Mouse (Mus musculus): Measurements from ENCODE around the gene Fam83e. TPM values are rescaled to one million over a fixed set of nuclear protein-coding genes. Genes with fewer than 3 reads are reported as not detected.
A peak's percentile ranks its signal among the peaks of the same experiment; 100 is the strongest.

Fam83e gene
- polyA plus RNA-seq, 1 experiment from 2014 or later: 2.2 TPM

DNA sequence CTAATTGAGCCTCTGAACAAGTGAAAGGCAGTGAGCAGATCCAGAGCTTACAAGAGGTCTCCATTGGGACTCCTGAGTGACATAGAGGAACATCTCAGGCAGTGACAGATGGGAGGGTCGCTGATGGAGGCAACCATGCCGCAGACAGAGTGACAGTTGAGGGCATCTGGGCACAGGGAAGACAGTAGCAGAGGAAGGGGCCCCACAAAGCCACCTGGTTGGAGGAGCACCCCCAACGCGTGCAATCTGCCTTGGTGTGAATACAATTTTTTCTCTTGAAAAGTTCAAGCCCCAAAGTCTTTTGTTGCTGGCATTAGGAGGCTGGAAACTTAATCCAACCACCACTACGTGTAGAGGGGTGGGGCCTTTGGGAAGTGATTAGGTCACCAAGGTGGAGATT is 39.1 kb downstream of the Fam83e start:
- peaks cover 40% of the 10 kb centered on the region for H3K27me3 ChIP-seq (replicated peaks; ENCODE audit: low read depth, poor library complexity, severe bottlenecking)
- 71% methylated on average over 5 of the region's 5 CpGs for WGBS
- H3K27ac ChIP-seq (replicated peaks): no peak overlapping the region
- no peak overlapping the region for H3K4me3 ChIP-seq
- H3K9me3 ChIP-seq: no peaks in the 10 kb centered on the region
- H3K36me3 ChIP-seq (replicated peaks): no peaks in the 10 kb centered on the region
- DNase-seq (ENCODE audit: low spot score): no peak
- peaks cover 11% of the 10 kb centered on the region for H3K4me1 ChIP-seq

- no peak for DNase-seq (ENCODE audit: low spot score)
- H3K4me1 ChIP-seq: peaks cover 11% of the 10 kb centered on the region
- H3K36me3 ChIP-seq (replicated peaks): no peaks in the 10 kb centered on the region
- peaks cover 2% of the 10 kb centered on the region for H3K27me3 ChIP-seq (replicated peaks; ENCODE audit: low read depth, poor library complexity, severe bottlenecking)
- no peak overlapping the region for H3K4me3 ChIP-seq
- 61% methylated on average over 8 of the region's 8 CpGs for WGBS
- no peak overlapping the region for H3K27ac ChIP-seq (replicated peaks)
- H3K9me3 ChIP-seq: no peaks in the 10 kb centered on the region
Observed at GRCm38 (mm10) chr7:45765995-45766394, 45.0 kb downstream of the Fam83e start.

- no peaks in the 10 kb centered on the region for H3K9me3 ChIP-seq
- DNase-seq (ENCODE audit: low spot score): peak; percentile 57
- peaks cover 11% of the 10 kb centered on the region for H3K4me1 ChIP-seq
- no peaks in the 10 kb centered on the region for H3K27me3 ChIP-seq (replicated peaks; ENCODE audit: low read depth, poor library complexity, severe bottlenecking)
- 44% methylated on average over 8 of the region's 8 CpGs for WGBS
- no peak overlapping the region for H3K27ac ChIP-seq (replicated peaks)
- no peak overlapping the region for H3K4me3 ChIP-seq
- no peaks in the 10 kb centered on the region for H3K36me3 ChIP-seq (replicated peaks)
Observed at GRCm38 (mm10) chr7:45766764-45767163, 45.8 kb downstream of the Fam83e start.

- no peak for DNase-seq (ENCODE audit: low spot score)
- peaks cover 11% of the 10 kb centered on the region for H3K4me1 ChIP-seq
- H3K4me3 ChIP-seq: no peak overlapping the region
- H3K36me3 ChIP-seq (replicated peaks): no peaks in the 10 kb centered on the region
- 93% methylated on average over 6 of the region's 6 CpGs for WGBS
- H3K9me3 ChIP-seq: no peaks in the 10 kb centered on the region
- no peak overlapping the region for H3K27ac ChIP-seq (replicated peaks)
- H3K27me3 ChIP-seq (replicated peaks; ENCODE audit: low read depth, poor library complexity, severe bottlenecking): no peaks in the 10 kb centered on the region
Observed at GRCm38 (mm10) chr7:45767500-45767899, 46.5 kb downstream of the Fam83e start.

DNA sequence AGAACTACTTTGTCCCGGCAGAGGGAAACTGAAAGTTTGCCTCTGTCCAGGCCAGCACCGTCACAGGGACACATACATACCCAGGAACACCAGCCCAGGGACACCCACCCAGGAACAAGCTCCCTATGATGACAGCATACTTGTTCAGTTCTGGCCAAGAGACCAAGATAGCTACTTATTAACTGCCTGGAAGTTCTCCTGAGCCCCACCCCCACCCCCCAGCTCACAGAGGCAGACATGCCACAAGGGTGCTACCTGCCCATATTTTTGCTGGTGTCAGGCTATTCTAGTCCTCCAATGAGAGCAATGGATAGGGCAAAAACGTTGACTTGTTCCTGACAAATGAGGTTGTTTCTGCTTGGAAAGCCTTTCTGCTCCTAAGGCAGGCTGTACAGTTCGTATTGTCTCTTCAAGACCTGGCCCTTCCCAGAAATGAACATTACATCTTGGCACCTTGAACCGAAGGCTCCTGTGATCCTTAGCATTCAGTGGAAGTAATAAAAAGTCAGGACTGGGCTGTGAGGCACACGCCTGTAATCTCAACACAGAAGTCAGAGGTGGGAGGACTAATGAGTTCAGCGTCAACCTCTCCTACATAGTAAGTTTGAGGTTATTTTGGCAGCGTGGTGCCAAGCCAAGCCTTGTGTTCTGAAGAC is 49.5 kb downstream of the Fam83e start:
- Histone ChIP-seq H3K4me3 (no peak overlapping the region), H3K27ac (replicated peaks) (no peak overlapping the region), H3K27me3 (replicated peaks; ENCODE audit: low read depth, poor library complexity, severe bottlenecking) (no peaks in the 10 kb centered on the region), H3K4me1 (peaks cover 9% of the 10 kb centered on the region), H3K9me3 (no peaks in the 10 kb centered on the region), H3K36me3 (replicated peaks) (no peaks in the 10 kb centered on the region)
- 72% methylated on average over 8 of the region's 8 CpGs for WGBS
- DNase-seq (ENCODE audit: low spot score): no peak

DNA sequence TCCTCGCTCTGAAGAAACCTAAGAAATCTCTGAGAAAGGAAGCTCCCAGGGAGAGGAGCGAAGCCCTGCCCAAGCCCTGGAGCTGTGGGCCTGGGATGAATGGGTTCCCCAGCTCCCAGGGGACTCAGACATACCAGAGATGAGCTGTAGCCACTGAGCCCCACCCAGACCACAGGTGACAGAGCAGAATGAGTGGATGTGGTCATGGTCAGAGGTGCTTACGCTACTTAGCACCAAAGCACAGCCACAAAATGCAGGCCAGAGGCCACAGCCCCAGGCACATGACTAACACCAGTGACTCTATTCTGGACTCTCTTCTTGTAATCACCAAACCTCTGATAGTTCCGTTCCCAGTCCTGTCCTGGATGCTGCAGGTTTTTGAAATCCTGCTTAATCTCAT is 50.1 kb downstream of the Fam83e start:
- Histone ChIP-seq H3K36me3 (replicated peaks) (no peaks in the 10 kb centered on the region), H3K9me3 (no peaks in the 10 kb centered on the region), H3K4me1 (peaks cover 4% of the 10 kb centered on the region), H3K27ac (replicated peaks) (no peak overlapping the region), H3K27me3 (replicated peaks; ENCODE audit: low read depth, poor library complexity, severe bottlenecking) (no peaks in the 10 kb centered on the region), H3K4me3 (no peak overlapping the region)
- no peak for DNase-seq (ENCODE audit: low spot score)
- WGBS: 67% methylated on average over 4 of the region's 4 CpGs

DNA sequence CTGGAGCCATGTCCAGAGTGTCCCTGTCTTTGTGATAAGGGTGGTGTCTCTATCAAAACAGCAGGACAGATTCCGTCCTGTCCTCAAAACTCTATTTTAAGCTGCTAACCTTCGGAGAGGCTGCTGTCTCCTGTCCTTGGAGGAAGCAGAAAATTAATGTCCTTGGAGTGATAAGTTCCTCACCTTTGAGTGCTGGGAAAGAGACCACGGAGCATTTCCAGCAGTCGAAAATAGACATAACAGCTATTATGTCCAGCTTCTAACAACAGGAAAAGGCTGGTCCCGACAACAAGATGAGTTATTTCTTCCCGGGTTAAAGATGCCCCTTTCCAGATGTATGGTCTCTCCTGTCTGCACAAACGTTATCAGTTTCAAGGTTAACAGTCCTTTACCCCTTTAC is 54.2 kb downstream of the Fam83e start:
- peaks cover 14% of the 10 kb centered on the region for H3K27me3 ChIP-seq (replicated peaks; ENCODE audit: low read depth, poor library complexity, severe bottlenecking)
- no peaks in the 10 kb centered on the region for H3K9me3 ChIP-seq
- no peak overlapping the region for H3K27ac ChIP-seq (replicated peaks)
- DNase-seq (ENCODE audit: low spot score): no peak
- H3K36me3 ChIP-seq (replicated peaks): no peaks in the 10 kb centered on the region
- no peak overlapping the region for H3K4me3 ChIP-seq
- H3K4me1 ChIP-seq: peaks cover 9% of the 10 kb centered on the region
- WGBS: 81% methylated on average over 7 of the region's 7 CpGs

Other genes with a start within 250 kb of the Fam83e start
- 0.93 and 1.4 TPM in 2 replicates for gene Tulp2, start 239.3 kb upstream of the Fam83e start, polyA plus RNA-seq (2016; fragmentation: Nextera tagmentation; extraction: Ambion mirVana)
- not detected in 2 replicates for gene Gm45808, start 234.4 kb upstream of the Fam83e start, polyA plus RNA-seq (2016; fragmentation: Nextera tagmentation; extraction: Ambion mirVana)
- 5.7 and 7.4 TPM in 2 replicates for gene Dhdh, start 232.4 kb upstream of the Fam83e start, polyA plus RNA-seq (2016; fragmentation: Nextera tagmentation; extraction: Ambion mirVana)
- 115 and 123 TPM in 2 replicates for gene Nucb1, start 210.8 kb upstream of the Fam83e start, polyA plus RNA-seq (2016; fragmentation: Nextera tagmentation; extraction: Ambion mirVana)
- gene Ppp1r15a, start 194.9 kb upstream of the Fam83e start, polyA plus RNA-seq (2016; fragmentation: Nextera tagmentation; extraction: Ambion mirVana): 18.6 and 21.6 TPM in 2 replicates
- gene Plekha4, start 194.9 kb upstream of the Fam83e start, polyA plus RNA-seq (2016; fragmentation: Nextera tagmentation; extraction: Ambion mirVana): 1.9 and 2.3 TPM in 2 replicates
- gene Hsd17b14, start 166.3 kb upstream of the Fam83e start, polyA plus RNA-seq (2016; fragmentation: Nextera tagmentation; extraction: Ambion mirVana): 0.87 and 0.92 TPM in 2 replicates
- gene Bcat2, start 151.1 kb upstream of the Fam83e start, polyA plus RNA-seq (2016; fragmentation: Nextera tagmentation; extraction: Ambion mirVana): 51.1 and 51.9 TPM in 2 replicates
- not detected in 2 replicates for gene Fgf21, start 105.7 kb upstream of the Fam83e start, polyA plus RNA-seq (2016; fragmentation: Nextera tagmentation; extraction: Ambion mirVana)
- 0.07 and 0.44 TPM in 2 replicates for gene Fut1, start 103.9 kb upstream of the Fam83e start, polyA plus RNA-seq (2016; fragmentation: Nextera tagmentation; extraction: Ambion mirVana)
- 0.07 and 0.10 TPM in 2 replicates for gene Izumo1, start 99.4 kb upstream of the Fam83e start, polyA plus RNA-seq (2016; fragmentation: Nextera tagmentation; extraction: Ambion mirVana)
- 6.5 and 6.8 TPM in 2 replicates for gene Rasip1, start 93.7 kb upstream of the Fam83e start, polyA plus RNA-seq (2016; fragmentation: Nextera tagmentation; extraction: Ambion mirVana)
- 1.3 and 3.1 TPM in 2 replicates for gene Mamstr, start 81.2 kb upstream of the Fam83e start, polyA plus RNA-seq (2016; fragmentation: Nextera tagmentation; extraction: Ambion mirVana)
- 0.07 and 0.16 TPM in 2 replicates for gene Fut2, start 54.8 kb upstream of the Fam83e start, polyA plus RNA-seq (2016; fragmentation: Nextera tagmentation; extraction: Ambion mirVana)
- 0.28 and 0.42 TPM in 2 replicates for gene Ntn5, start 37.2 kb upstream of the Fam83e start, polyA plus RNA-seq (2016; fragmentation: Nextera tagmentation; extraction: Ambion mirVana)
- gene Sec1, start 26.8 kb upstream of the Fam83e start, polyA plus RNA-seq (2016; fragmentation: Nextera tagmentation; extraction: Ambion mirVana): 0.55 and 0.64 TPM in 2 replicates
- gene Car11, start 21.4 kb upstream of the Fam83e start, polyA plus RNA-seq (2016; fragmentation: Nextera tagmentation; extraction: Ambion mirVana): 8.5 and 9.1 TPM in 2 replicates
- gene Dbp, start 16.1 kb upstream of the Fam83e start, polyA plus RNA-seq (2016; fragmentation: Nextera tagmentation; extraction: Ambion mirVana): 3.6 and 4.3 TPM in 2 replicates
- 1,168 and 1,206 TPM in 2 replicates for gene Rpl18, start 5.8 kb upstream of the Fam83e start, polyA plus RNA-seq (2016; fragmentation: Nextera tagmentation; extraction: Ambion mirVana)
- gene Sphk2, start 3.2 kb upstream of the Fam83e start, polyA plus RNA-seq (2016; fragmentation: Nextera tagmentation; extraction: Ambion mirVana): 41.5 and 42.1 TPM in 2 replicates
- gene Spaca4, start 4.6 kb downstream of the Fam83e start, polyA plus RNA-seq (2016; fragmentation: Nextera tagmentation; extraction: Ambion mirVana): 0.22 TPM in 1 of 2 replicates, not detected in the other
- gene Lmtk3, start 62.5 kb downstream of the Fam83e start, polyA plus RNA-seq (2016; fragmentation: Nextera tagmentation; extraction: Ambion mirVana): 2.1 and 3.0 TPM in 2 replicates
- gene Sult2b1, start 63.5 kb downstream of the Fam83e start, polyA plus RNA-seq (2016; fragmentation: Nextera tagmentation; extraction: Ambion mirVana): 1.6 and 1.7 TPM in 2 replicates
- gene Cyth2, start 93.4 kb downstream of the Fam83e start, polyA plus RNA-seq (2016; fragmentation: Nextera tagmentation; extraction: Ambion mirVana): 157 and 161 TPM in 2 replicates
- gene Kcnj14, start 103.6 kb downstream of the Fam83e start, polyA plus RNA-seq (2016; fragmentation: Nextera tagmentation; extraction: Ambion mirVana): 0.88 and 1.5 TPM in 2 replicates
- 127 and 132 TPM in 2 replicates for gene Grwd1, start 109.7 kb downstream of the Fam83e start, polyA plus RNA-seq (2016; fragmentation: Nextera tagmentation; extraction: Ambion mirVana)
- 30.4 and 36.6 TPM in 2 replicates for gene Kdelr1, start 151.6 kb downstream of the Fam83e start, polyA plus RNA-seq (2016; fragmentation: Nextera tagmentation; extraction: Ambion mirVana)
- gene Grin2d, start 157.2 kb downstream of the Fam83e start, polyA plus RNA-seq (2016; fragmentation: Nextera tagmentation; extraction: Ambion mirVana): 0.09 and 0.20 TPM in 2 replicates
- 1.2 and 1.3 TPM in 2 replicates for gene Syngr4, start 175.5 kb downstream of the Fam83e start, polyA plus RNA-seq (2016; fragmentation: Nextera tagmentation; extraction: Ambion mirVana)
- gene Tmem143, start 175.7 kb downstream of the Fam83e start, polyA plus RNA-seq (2016; fragmentation: Nextera tagmentation; extraction: Ambion mirVana): 4.5 and 5.5 TPM in 2 replicates
- 9.9 and 15.6 TPM in 2 replicates for gene Emp3, start 200.2 kb downstream of the Fam83e start, polyA plus RNA-seq (2016; fragmentation: Nextera tagmentation; extraction: Ambion mirVana)
- 4.6 and 6.8 TPM in 2 replicates for gene Ccdc114, start 202.9 kb downstream of the Fam83e start, polyA plus RNA-seq (2016; fragmentation: Nextera tagmentation; extraction: Ambion mirVana)

Measured in embryonic facial prominence, embryonic 10.5 days (tissue).